Mouse (Mus musculus) layer of hippocampus, postnatal 36 days (tissue): ENCODE results near the gene Stx1b. TPM values are rescaled to one million over a fixed set of nuclear protein-coding genes. Genes with fewer than 3 reads are reported as not detected.
A peak's percentile ranks its signal among the peaks of the same experiment; 100 is the strongest.
"Not testable (repeated sequence)": the region's sequence is repeated elsewhere in the genome, so short reads cannot be mapped to it uniquely, and the experiment has no call there.

ENCODE experiments used
- DNase-seq, 2 experiments: peaks; one replicate each; pipeline ENCODE4 v3.0.0; 2022
- total RNA-seq, 2 experiments: library from RNA; stranded (reverse); gene quantifications; 2 replicates each; pipeline ENCODE4 v1.2.3; 2021

The Stx1b gene
- total RNA-seq, 2 experiments from 2014 or later = 342 to 346 TPM

GRCm38 (mm10) chr7:127776878-127777473, 47.4 kb downstream of the Stx1b start:
- DNase-seq = peak; percentile 95

GRCm38 (mm10) chr7:127776426-127776825, 47.9 kb downstream of the Stx1b start, which contains the start of gene Setd1a:
Gene Setd1a (plus strand): TSS chr7:127776670.
- peak; percentile 86 to 88 for DNase-seq

- DNase-seq = not testable (repeated sequence)
Observed at GRCm38 (mm10) chr7:127775837-127776236, 48.5 kb downstream of the Stx1b start.

GRCm38 (mm10) chr7:127773664-127774384, 50.5 kb downstream of the Stx1b start:
- peak in 1 of 2 experiments; percentile 49 for DNase-seq

GRCm38 (mm10) chr7:127772557-127772956, 51.8 kb downstream of the Stx1b start:
- DNase-seq = no peak

- DNase-seq = no peak
Observed at GRCm38 (mm10) chr7:127772080-127772479, 52.3 kb downstream of the Stx1b start.

GRCm38 (mm10) chr7:127771262-127771661, 53.1 kb downstream of the Stx1b start:
- DNase-seq = peak; percentile 53 to 56

GRCm38 (mm10) chr7:127770039-127770905, 54.1 kb downstream of the Stx1b start:
- no peak for DNase-seq

- peak; percentile 81 to 87 for DNase-seq
Observed at GRCm38 (mm10) chr7:127769651-127770038, 54.7 kb downstream of the Stx1b start, which contains the start of gene Orai3. Gene Orai3 (plus strand): TSS chr7:127769815.

- peak; percentile 95 for DNase-seq
Observed at GRCm38 (mm10) chr7:127768997-127769593, 55.3 kb downstream of the Stx1b start.

GRCm38 (mm10) chr7:127768346-127768996, 55.9 kb downstream of the Stx1b start:
- DNase-seq = no peak

- no peak for DNase-seq
Observed at GRCm38 (mm10) chr7:127767671-127768345, 56.5 kb downstream of the Stx1b start.

GRCm38 (mm10) chr7:127766851-127767609, 57.3 kb downstream of the Stx1b start:
- DNase-seq = no peak

- DNase-seq = no peak
Observed at GRCm38 (mm10) chr7:127765756-127766155, 58.6 kb downstream of the Stx1b start.

- DNase-seq = no peak
Observed at GRCm38 (mm10) chr7:127763642-127764041, 60.7 kb downstream of the Stx1b start.

GRCm38 (mm10) chr7:127761026-127761425, 63.3 kb downstream of the Stx1b start:
- peak in 1 of 2 experiments; percentile 56 for DNase-seq

GRCm38 (mm10) chr7:127760478-127760877, 63.9 kb downstream of the Stx1b start:
- DNase-seq = no peak

- DNase-seq = no peak
Observed at GRCm38 (mm10) chr7:127759716-127760115, 64.6 kb downstream of the Stx1b start.
